Mouse (Mus musculus) forebrain, embryonic 13.5 days (tissue): ENCODE data around the gene Npepl1. TPM values are rescaled to one million over a fixed set of nuclear protein-coding genes. Genes with fewer than 3 reads are reported as not detected.

Experiments
- ATAC-seq: fragments of 200-750 bp; cut with Nextera tagmentation; 2 replicates; pipeline ENCODE4 v1.8.0; 2017
- H3K27ac ChIP-seq: fragments of 300-500 bp; sonication (generic); 2 replicates; pipeline ENCODE4 v1.5.1; 2015; ENCODE audit warnings: inconsistent platforms, mild to moderate bottlenecking, moderate library complexity
- H3K27me3 ChIP-seq: fragments of 300-500 bp; sonication (generic); 2 replicates; pipeline ENCODE4 v1.6.1; 2015; ENCODE audit warnings: mild to moderate bottlenecking, inconsistent platforms
- H3K36me3 ChIP-seq: fragments of 300-500 bp; sonication (generic); 2 replicates; pipeline ENCODE4 v1.6.1; 2015; ENCODE audit warnings: mild to moderate bottlenecking, inconsistent platforms; ENCODE audit not compliant: poor library complexity, severe bottlenecking
- H3K4me1 ChIP-seq: fragments of 300-500 bp; sonication (generic); 2 replicates; pipeline ENCODE4 v1.6.1; 2015; ENCODE audit warnings: inconsistent platforms
- H3K4me2 ChIP-seq: fragments of 300-500 bp; sonication (generic); 2 replicates; pipeline ENCODE4 v1.6.1; 2015; ENCODE audit warnings: inconsistent platforms, mild to moderate bottlenecking, moderate library complexity
- H3K4me3 ChIP-seq: fragments of 300-500 bp; sonication (generic); 2 replicates; pipeline ENCODE4 v1.5.1; 2015; ENCODE audit warnings: mild to moderate bottlenecking, inconsistent platforms
- H3K9ac ChIP-seq: fragments of 300-500 bp; sonication (generic); 2 replicates; pipeline ENCODE4 v1.6.1; 2015; ENCODE audit warnings: mild to moderate bottlenecking, inconsistent platforms
- H3K9me3 ChIP-seq: fragments of 300-500 bp; sonication (generic); replicated peaks from 2 replicates; pipeline ENCODE4 v1.6.1; 2016; ENCODE audit warnings: inconsistent platforms
- WGBS: fragments of 180-500 bp; shearing (Covaris S2); methylation state at CpG from one replicate; pipeline ENCODE4 v1.1.7; 2015; 5-methylcytosine and 5-hydroxymethylcytosine counted together
- polyA plus RNA-seq: library from polyadenylated mRNA; unstranded; fragments of >200 nt; fragmentation: Nextera tagmentation; extraction: Ambion mirVana; gene quantifications from 2 replicates; pipeline ENCODE4 v1.2.1, GENCODE M21; 2015

Gene Npepl1
- polyA plus RNA-seq, 1 experiment from 2014 or later: 19.4 TPM

DNA sequence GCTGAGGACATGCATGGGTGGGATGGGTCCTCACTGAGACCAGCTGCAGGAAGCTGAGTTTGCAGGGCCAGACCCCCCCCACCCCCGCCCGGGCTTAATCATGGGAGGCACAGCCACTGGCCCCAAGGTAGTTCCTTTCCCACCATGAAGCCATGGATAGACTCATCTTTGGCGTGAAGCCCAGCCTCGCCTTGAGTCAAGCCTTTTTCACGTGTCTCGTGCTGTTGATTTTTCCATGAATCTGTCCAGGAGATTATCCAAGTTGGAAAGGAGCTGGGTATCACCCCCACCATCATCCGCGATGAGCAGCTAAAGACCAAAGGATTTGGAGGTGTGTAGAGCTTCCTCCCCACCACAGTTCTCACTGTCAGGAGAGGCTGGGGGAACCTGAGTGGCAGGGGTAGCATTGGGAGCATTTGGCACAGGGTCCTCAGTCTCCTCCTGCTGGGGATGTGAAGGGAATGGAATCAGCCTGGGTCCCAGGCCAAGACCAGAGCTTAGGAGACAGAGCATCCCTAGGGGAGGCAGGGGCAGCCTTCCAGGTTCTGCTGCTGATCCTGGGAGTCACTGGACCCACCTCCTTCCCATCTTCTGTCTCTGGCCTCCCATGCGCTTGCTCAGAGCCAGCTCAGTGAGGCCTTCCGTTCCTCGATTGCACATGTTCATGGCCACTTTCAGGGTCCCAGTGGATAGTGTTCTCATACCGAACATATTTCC lies 4.2 kb downstream of the Npepl1 start:
- Histone ChIP-seq H3K9ac (no peak overlapping the region), H3K27ac (no peak overlapping the region), H3K9me3 (no peaks in the 10 kb centered on the region), H3K36me3 (peaks cover 21% of the 10 kb centered on the region), H3K4me3 (no peak overlapping the region), H3K4me1 (peaks cover 17% of the 10 kb centered on the region), H3K27me3 (no peaks in the 10 kb centered on the region), H3K4me2 (no peak overlapping the region)
- no peak for ATAC-seq
- WGBS: 95% methylated on average over 12 of the region's 12 CpGs

DNA sequence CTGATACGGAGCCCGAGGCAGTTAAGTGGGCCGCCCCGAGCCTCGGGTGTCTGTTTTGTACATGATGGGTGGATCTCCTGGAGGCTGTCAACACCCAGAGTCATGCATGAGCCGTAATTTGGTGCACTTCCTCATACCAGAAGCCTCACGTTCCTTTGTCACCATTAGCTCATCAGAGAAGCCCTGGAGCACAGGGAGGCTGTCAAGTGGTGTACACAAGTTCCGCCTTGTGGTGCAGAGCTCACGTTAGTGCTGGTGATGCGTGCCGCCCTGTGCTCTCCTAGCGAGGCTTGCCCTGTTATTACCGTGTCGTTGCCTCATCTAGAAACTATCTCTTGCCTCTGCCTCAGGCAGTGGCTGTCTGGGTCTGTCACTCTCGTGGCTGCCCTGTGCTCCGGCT lies 6.8 kb downstream of the Npepl1 start:
- ATAC-seq: no peak

DNA sequence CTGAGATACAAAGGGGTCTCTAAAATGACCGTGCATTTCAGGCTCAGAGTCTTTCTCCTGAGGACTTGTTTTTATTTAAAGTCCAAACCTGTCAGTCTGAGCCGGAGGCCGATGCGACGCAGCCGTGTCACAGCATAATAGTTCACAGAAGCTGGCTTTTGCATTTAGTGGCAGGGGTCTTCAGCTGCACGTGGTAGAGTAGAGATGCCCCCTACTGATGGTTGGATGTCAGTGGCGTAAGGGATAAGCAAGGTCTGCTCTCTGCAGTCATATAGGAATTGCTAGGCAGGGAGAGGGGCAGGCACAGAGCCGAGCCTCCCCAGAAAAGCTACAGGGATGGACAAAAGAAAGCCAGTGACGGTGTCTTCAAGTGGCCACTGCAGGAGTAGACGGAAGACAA lies 8.0 kb downstream of the Npepl1 start:
- Histone ChIP-seq H3K27ac (no peak overlapping the region), H3K4me3 (no peak overlapping the region), H3K9me3 (no peaks in the 10 kb centered on the region), H3K36me3 (peaks cover 58% of the 10 kb centered on the region), H3K4me1 (no peaks in the 10 kb centered on the region), H3K4me2 (no peak overlapping the region), H3K9ac (no peak overlapping the region), H3K27me3 (no peaks in the 10 kb centered on the region)
- 56% methylated on average over 11 of the region's 11 CpGs for WGBS
- ATAC-seq: peak; percentile 69; the same call in 1 of the 2 replicates

More for the DNA sequence above, 6.8 kb downstream of the Npepl1 start:
- H3K9me3 ChIP-seq: no peaks in the 10 kb centered on the region
- H3K4me2 ChIP-seq: no peak overlapping the region
- no peak overlapping the region for H3K27ac ChIP-seq
- no peak overlapping the region for H3K9ac ChIP-seq
- no peak overlapping the region for H3K4me3 ChIP-seq
- no peaks in the 10 kb centered on the region for H3K4me1 ChIP-seq
- no peaks in the 10 kb centered on the region for H3K27me3 ChIP-seq
- WGBS: 79% methylated on average over 16 of the region's 16 CpGs
- peaks cover 46% of the 10 kb centered on the region for H3K36me3 ChIP-seq

DNA sequence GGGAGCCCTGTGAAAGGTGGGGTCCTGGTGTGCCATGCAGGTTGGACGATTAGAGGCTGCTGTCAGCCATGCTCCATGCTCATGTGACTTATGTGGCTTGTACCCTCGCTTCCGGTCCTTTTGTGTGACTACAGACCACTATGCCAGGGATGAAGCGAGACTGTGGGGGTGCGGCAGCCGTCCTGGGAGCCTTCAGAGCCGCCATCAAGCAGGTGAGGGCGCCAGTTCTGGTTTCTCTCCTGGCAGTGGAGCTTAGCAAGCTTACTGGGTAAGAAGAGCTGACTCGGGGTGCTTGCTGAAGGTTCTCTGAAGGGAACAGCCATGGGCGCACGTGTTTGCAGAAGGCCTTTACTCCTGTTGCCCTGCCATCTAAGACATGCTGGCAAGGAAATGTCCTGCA lies 9.1 kb downstream of the Npepl1 start:
- WGBS: 93% methylated on average over 11 of the region's 11 CpGs
- peaks cover 67% of the 10 kb centered on the region for H3K36me3 ChIP-seq
- ATAC-seq: no peak

DNA sequence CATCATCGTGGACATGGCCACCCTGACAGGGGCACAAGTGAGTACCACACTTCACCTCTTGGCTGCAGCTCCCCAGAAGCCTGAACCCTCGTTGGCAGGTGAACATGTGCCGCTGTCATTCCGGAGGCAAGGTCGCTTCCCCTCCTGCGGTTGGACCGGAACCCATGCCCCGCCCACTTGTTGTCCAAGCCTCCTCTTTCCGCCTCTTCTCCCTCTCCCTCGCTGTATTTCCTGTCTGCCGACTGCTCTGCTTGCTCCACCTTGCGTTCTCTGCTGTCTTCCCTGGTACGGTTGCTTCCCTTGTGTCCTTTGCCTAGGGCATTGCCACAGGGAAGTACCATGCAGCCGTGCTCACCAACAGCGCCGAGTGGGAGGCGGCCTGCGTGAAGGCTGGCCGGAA lies 10.5 kb downstream of the Npepl1 start:
- ATAC-seq: no peak
- WGBS: 95% methylated on average over 19 of the region's 19 CpGs
- H3K4me2 ChIP-seq: no peak overlapping the region
- peaks cover 71% of the 10 kb centered on the region for H3K36me3 ChIP-seq
- peaks cover 9% of the 10 kb centered on the region; the same call in 1 of the 2 replicates for H3K9me3 ChIP-seq
- no peak overlapping the region for H3K27ac ChIP-seq
- no peak overlapping the region for H3K4me3 ChIP-seq
- H3K27me3 ChIP-seq: no peaks in the 10 kb centered on the region
- no peaks in the 10 kb centered on the region for H3K4me1 ChIP-seq
- H3K9ac ChIP-seq: no peak overlapping the region

More for the DNA sequence above, 9.1 kb downstream of the Npepl1 start:
- Histone ChIP-seq H3K9me3 (peaks cover under 1% of the 10 kb centered on the region; the same call in 1 of the 2 replicates), H3K4me3 (no peak overlapping the region), H3K27me3 (no peaks in the 10 kb centered on the region), H3K27ac (no peak overlapping the region), H3K4me1 (no peaks in the 10 kb centered on the region), H3K4me2 (no peak overlapping the region), H3K9ac (no peak overlapping the region)

DNA sequence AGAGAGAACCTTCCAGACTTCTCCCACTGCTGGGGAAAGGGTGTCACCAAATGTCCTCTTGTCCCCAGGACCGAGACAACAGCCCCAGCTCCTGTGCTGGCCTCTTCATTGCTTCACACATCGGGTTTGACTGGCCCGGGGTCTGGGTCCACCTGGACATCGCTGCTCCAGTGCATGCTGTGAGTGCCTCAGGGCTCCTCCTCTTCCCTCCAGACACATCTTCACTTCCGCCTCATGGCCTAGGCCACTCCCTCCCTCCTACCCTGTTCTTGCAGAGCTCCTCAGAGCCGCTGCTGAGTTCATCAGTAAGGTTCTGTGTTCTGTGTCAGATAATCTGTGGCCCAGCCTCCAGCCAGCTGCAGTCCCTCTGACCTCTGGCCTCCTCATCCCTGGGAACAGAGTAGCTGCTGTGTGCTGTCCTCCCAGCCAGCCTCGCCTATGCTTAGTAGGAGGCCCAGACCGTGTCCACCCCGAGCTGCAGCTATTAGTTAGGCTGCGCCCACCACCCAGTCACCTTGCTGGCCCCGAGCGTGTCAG lies 11.3 kb downstream of the Npepl1 start:
- no peak for ATAC-seq
- Histone ChIP-seq H3K27me3 (no peaks in the 10 kb centered on the region), H3K4me1 (peaks cover 3% of the 10 kb centered on the region), H3K9ac (no peak overlapping the region), H3K4me3 (no peak overlapping the region), H3K36me3 (peaks cover 65% of the 10 kb centered on the region), H3K9me3 (peaks cover 9% of the 10 kb centered on the region; the same call in 1 of the 2 replicates), H3K4me2 (no peak overlapping the region), H3K27ac (no peak overlapping the region)
- 85% methylated on average over 12 of the region's 12 CpGs for WGBS

DNA sequence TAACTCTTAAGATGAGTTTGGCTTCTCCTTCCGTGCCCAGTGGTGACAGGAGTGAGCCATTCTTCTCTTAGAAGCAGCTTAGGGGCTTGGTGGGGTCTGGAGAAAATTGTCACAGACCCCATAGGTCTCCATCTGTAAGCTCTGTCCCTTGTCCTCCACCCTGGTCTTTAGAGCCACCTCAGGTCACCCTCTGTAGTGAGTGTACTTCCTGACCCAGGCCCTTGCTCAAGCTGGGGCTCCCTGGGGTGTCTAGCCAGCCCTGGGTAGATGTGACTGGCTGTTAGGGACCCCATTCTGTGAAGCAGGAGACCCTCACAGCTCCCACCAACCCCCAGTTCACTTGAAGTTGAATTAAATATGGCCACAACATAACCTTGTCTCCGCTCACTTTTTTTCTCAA lies 12.2 kb downstream of the Npepl1 start:
- Histone ChIP-seq H3K4me1 (peaks cover 12% of the 10 kb centered on the region), H3K9ac (no peak overlapping the region), H3K27ac (no peak overlapping the region), H3K9me3 (peaks cover 9% of the 10 kb centered on the region; the same call in 1 of the 2 replicates), H3K4me3 (no peak overlapping the region), H3K27me3 (no peaks in the 10 kb centered on the region), H3K36me3 (peaks cover 59% of the 10 kb centered on the region), H3K4me2 (no peak overlapping the region)
- ATAC-seq: no peak
- WGBS: 87% methylated on average over 2 of the region's 2 CpGs

DNA sequence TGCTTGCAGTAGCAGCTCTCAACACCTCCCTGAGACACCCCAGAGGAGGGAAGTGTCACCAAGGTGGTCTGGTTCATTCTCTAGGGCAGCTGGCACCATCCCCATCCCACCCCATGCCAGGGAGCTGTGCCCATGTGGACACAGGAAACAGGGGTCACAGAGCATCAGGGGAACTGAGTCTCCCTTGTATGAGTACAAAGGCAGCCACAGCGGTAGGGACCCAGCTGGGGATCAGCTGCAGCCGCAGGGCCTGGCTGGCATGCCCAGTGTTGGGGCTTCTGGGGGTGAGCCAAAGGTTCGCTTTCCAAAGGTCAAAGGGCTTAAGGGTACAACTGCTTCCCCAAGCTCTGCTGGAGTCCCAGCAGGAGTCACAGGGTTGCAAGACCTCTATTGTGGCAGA lies 13.6 kb downstream of the Npepl1 start:
- WGBS: 56% methylated on average over 3 of the region's 3 CpGs
- H3K4me1 ChIP-seq: peaks cover 15% of the 10 kb centered on the region
- no peaks in the 10 kb centered on the region for H3K27me3 ChIP-seq
- no peak for ATAC-seq
- H3K4me3 ChIP-seq: no peak overlapping the region
- H3K9ac ChIP-seq: no peak overlapping the region
- peaks cover 59% of the 10 kb centered on the region for H3K36me3 ChIP-seq
- H3K4me2 ChIP-seq: no peak overlapping the region
- H3K27ac ChIP-seq: no peak overlapping the region
- H3K9me3 ChIP-seq: peaks cover 9% of the 10 kb centered on the region; the same call in 1 of the 2 replicates

DNA sequence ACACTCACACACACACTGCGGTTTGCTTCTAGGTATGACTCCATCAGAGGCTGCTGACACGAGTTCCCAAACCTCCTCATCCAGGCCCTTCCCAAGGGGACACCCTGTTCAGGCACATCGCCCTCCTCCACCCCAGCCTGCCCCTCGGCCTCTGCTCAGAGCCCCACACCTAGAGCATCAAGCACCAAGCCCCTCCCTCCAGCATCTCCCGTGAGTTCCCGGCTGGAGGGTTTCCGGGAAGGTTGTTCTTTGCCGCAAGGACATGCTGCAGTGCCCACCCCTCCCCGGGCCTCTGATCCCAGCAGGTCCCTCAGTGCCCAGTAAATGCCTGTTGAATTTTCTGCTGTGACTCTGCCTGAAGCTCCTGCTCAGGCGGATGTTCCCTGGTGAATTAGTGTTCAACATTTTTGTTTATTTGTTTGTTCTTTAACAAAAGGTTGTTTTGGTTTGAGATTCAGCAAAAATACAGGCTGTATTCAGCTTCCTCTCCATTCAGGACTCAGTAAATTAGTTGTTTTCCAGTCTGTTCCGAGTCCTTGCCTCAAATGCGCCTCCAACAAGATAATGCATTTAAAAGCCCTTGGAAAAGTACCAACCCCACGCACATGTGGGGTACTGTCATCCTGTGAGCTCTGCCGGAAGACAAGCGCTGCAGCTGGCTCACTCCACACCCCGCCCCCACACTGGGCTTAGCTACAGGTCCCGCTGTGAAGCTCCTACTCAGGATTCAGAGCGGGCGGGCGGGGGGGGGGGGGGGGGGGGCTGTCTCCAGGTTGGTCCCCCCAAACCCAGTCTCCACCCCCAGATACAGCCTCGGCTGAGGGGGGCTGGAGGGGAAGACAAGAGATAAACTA lies 16.6 kb downstream of the Npepl1 start:
- Histone ChIP-seq H3K4me2 (peak overlapping the region; percentile 48), H3K4me3 (no peak overlapping the region), H3K27ac (no peak overlapping the region; the same call in 1 of the 2 replicates), H3K4me1 (peaks cover 15% of the 10 kb centered on the region), H3K36me3 (peaks cover 32% of the 10 kb centered on the region), H3K9me3 (peaks cover 9% of the 10 kb centered on the region; the same call in 1 of the 2 replicates), H3K27me3 (no peaks in the 10 kb centered on the region), H3K9ac (no peak overlapping the region)
- ATAC-seq: peak; percentile 84
- 5% methylated on average over 20 of the region's 21 CpGs for WGBS

DNA sequence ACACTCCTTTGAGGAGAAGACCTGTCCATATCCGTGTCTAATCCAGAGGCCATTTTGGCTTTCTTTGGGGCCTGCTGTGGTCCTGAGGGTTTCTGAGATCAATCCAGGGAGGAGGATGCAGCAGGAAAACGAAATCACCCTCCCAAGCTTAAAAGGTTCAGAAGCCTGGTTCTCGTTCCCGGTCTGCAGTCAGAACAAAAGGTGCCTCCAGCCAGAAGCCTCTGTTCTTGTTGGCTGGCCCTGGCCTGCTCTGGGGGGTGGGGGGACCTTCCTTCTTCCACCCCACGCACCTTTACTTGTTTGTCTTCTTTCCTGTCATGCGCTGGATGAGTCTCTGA lies 17.2 kb downstream of the Npepl1 start:
- no peak overlapping the region for H3K4me3 ChIP-seq

DNA sequence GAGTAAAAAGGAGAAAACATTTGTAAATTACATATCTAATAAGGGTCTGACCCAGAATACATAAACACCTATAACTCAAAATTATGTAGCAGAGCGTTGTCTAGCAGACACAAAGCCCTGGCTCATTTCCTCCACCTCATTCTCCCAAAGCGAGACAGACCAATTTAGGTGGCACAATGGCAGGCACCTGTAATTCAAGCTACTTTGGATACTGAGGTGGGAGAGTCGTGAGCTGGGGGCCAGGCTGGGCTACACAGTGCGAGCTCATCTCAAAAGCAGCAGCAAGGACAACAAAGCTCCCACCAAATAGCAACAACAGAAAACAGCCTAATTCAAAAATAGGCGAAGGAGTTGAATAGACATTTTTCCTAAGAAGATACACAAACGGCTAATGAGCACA lies 18.8 kb downstream of the Npepl1 start:
- H3K27me3 ChIP-seq: no peaks in the 10 kb centered on the region
- H3K36me3 ChIP-seq: peaks cover 11% of the 10 kb centered on the region
- peaks cover 15% of the 10 kb centered on the region for H3K4me1 ChIP-seq
- H3K4me3 ChIP-seq: no peak overlapping the region
- peaks cover 9% of the 10 kb centered on the region; the same call in 1 of the 2 replicates for H3K9me3 ChIP-seq
- no peak overlapping the region for H3K27ac ChIP-seq
- no peak overlapping the region for H3K4me2 ChIP-seq
- H3K9ac ChIP-seq: no peak overlapping the region
- WGBS: 68% methylated on average over 6 of the region's 6 CpGs
- no peak for ATAC-seq

More for the DNA sequence above, 17.2 kb downstream of the Npepl1 start:
- Histone ChIP-seq H3K4me1 (peaks cover 15% of the 10 kb centered on the region), H3K4me2 (peak overlapping the region; percentile 48), H3K36me3 (peaks cover 26% of the 10 kb centered on the region), H3K27me3 (no peaks in the 10 kb centered on the region), H3K9ac (no peak overlapping the region), H3K9me3 (peaks cover 9% of the 10 kb centered on the region; the same call in 1 of the 2 replicates), H3K27ac (no peak overlapping the region)
- 0 out of 2 replicates have a peak, but pooled peaks have one; percentile 2 for ATAC-seq
- WGBS: 13% methylated on average over 6 of the region's 6 CpGs
